Mouse (Mus musculus): ENCODE results near the gene Zbtb7b. TPM values are rescaled to one million over a fixed set of nuclear protein-coding genes. Genes with fewer than 3 reads are reported as not detected.

The Zbtb7b gene
- polyA plus RNA-seq, 1 experiment, result 2.8 TPM

GRCm38 (mm10) chr3:89380291-89380690 is 14.3 kb downstream of the Zbtb7b start:
- TF ChIP-seq POLR2A (IDR thresholded peaks at IDR 0.05; ENCODE audit: borderline replicate concordance, extremely low read depth, insufficient read depth, insufficient read length, poor library complexity, severe bottlenecking) (no peak), CTCF (IDR thresholded peaks at IDR 0.05; ENCODE audit: borderline replicate concordance, extremely low read depth, insufficient read depth, insufficient read length) (no peak)
- no peak for DNase-seq (ENCODE audit: low read depth)

- no peak for DNase-seq (ENCODE audit: low read depth)
- TF ChIP-seq CTCF (IDR thresholded peaks at IDR 0.05; ENCODE audit: borderline replicate concordance, extremely low read depth, insufficient read depth, insufficient read length), result no peak
- no peak for TF ChIP-seq POLR2A (IDR thresholded peaks at IDR 0.05; ENCODE audit: borderline replicate concordance, extremely low read depth, insufficient read depth, insufficient read length, poor library complexity, severe bottlenecking)
Measured at GRCm38 (mm10) chr3:89379388-89380131, 15.0 kb downstream of the Zbtb7b start.

- TF ChIP-seq CTCF (IDR thresholded peaks at IDR 0.05; ENCODE audit: borderline replicate concordance, extremely low read depth, insufficient read depth, insufficient read length), result peak; percentile 95
- 0 out of 2 replicates have a peak, but pooled peaks have one; percentile 13 for TF ChIP-seq POLR2A (IDR thresholded peaks at IDR 0.05; ENCODE audit: borderline replicate concordance, extremely low read depth, insufficient read depth, insufficient read length, poor library complexity, severe bottlenecking)
- DNase-seq (ENCODE audit: low read depth), result peak; percentile 86
Measured at GRCm38 (mm10) chr3:89378394-89379067, 16.0 kb downstream of the Zbtb7b start.

GRCm38 (mm10) chr3:89377831-89378230 is 16.7 kb downstream of the Zbtb7b start:
- TF ChIP-seq CTCF (IDR thresholded peaks at IDR 0.05; ENCODE audit: borderline replicate concordance, extremely low read depth, insufficient read depth, insufficient read length) (no peak), POLR2A (IDR thresholded peaks at IDR 0.05; ENCODE audit: borderline replicate concordance, extremely low read depth, insufficient read depth, insufficient read length, poor library complexity, severe bottlenecking) (no peak)
- no peak for DNase-seq (ENCODE audit: low read depth)

- no peak for DNase-seq (ENCODE audit: low read depth)
- TF ChIP-seq CTCF (IDR thresholded peaks at IDR 0.05; ENCODE audit: borderline replicate concordance, extremely low read depth, insufficient read depth, insufficient read length) (no peak), POLR2A (IDR thresholded peaks at IDR 0.05; ENCODE audit: borderline replicate concordance, extremely low read depth, insufficient read depth, insufficient read length, poor library complexity, severe bottlenecking) (no peak)
Measured at GRCm38 (mm10) chr3:89373581-89374231, 20.9 kb downstream of the Zbtb7b start.

GRCm38 (mm10) chr3:89367338-89367737 is 27.2 kb downstream of the Zbtb7b start:
- TF ChIP-seq CTCF (IDR thresholded peaks at IDR 0.05; ENCODE audit: borderline replicate concordance, extremely low read depth, insufficient read depth, insufficient read length) (no peak), POLR2A (IDR thresholded peaks at IDR 0.05; ENCODE audit: borderline replicate concordance, extremely low read depth, insufficient read depth, insufficient read length, poor library complexity, severe bottlenecking) (no peak)
- no peak for DNase-seq (ENCODE audit: low read depth)

GRCm38 (mm10) chr3:89365486-89366414 is 28.8 kb downstream of the Zbtb7b start:
- TF ChIP-seq POLR2A (IDR thresholded peaks at IDR 0.05; ENCODE audit: borderline replicate concordance, extremely low read depth, insufficient read depth, insufficient read length, poor library complexity, severe bottlenecking) (no peak), CTCF (IDR thresholded peaks at IDR 0.05; ENCODE audit: borderline replicate concordance, extremely low read depth, insufficient read depth, insufficient read length) (no peak)
- no peak for DNase-seq (ENCODE audit: low read depth)

GRCm38 (mm10) chr3:89365153-89365485 is 29.5 kb downstream of the Zbtb7b start, which contains the start of gene Dcst1:
Gene Dcst1, minus strand, starts transcription at chr3:89365253.
- TF ChIP-seq CTCF (IDR thresholded peaks at IDR 0.05; ENCODE audit: borderline replicate concordance, extremely low read depth, insufficient read depth, insufficient read length), result no peak
- no peak for TF ChIP-seq POLR2A (IDR thresholded peaks at IDR 0.05; ENCODE audit: borderline replicate concordance, extremely low read depth, insufficient read depth, insufficient read length, poor library complexity, severe bottlenecking)

GRCm38 (mm10) chr3:89364631-89365030 is 29.9 kb downstream of the Zbtb7b start:
- DNase-seq (ENCODE audit: low read depth), result no peak
- TF ChIP-seq CTCF (IDR thresholded peaks at IDR 0.05; ENCODE audit: borderline replicate concordance, extremely low read depth, insufficient read depth, insufficient read length) (no peak), POLR2A (IDR thresholded peaks at IDR 0.05; ENCODE audit: borderline replicate concordance, extremely low read depth, insufficient read depth, insufficient read length, poor library complexity, severe bottlenecking) (no peak)

More at GRCm38 (mm10) chr3:89365153-89365485, 29.5 kb downstream of the Zbtb7b start, which contains the start of gene Dcst1:
- DNase-seq (ENCODE audit: low read depth), result no peak

GRCm38 (mm10) chr3:89361675-89362074 is 32.9 kb downstream of the Zbtb7b start, which contains the start of gene Dcst2:
Gene Dcst2, plus strand, starts transcription at chr3:89361975.
- DNase-seq (ENCODE audit: low read depth), result no peak
- no peak for TF ChIP-seq POLR2A (IDR thresholded peaks at IDR 0.05; ENCODE audit: borderline replicate concordance, extremely low read depth, insufficient read depth, insufficient read length, poor library complexity, severe bottlenecking)
- no peak for TF ChIP-seq CTCF (IDR thresholded peaks at IDR 0.05; ENCODE audit: borderline replicate concordance, extremely low read depth, insufficient read depth, insufficient read length)

Data from brain, embryonic 14.5 days (tissue).